Mouse (Mus musculus) layer of hippocampus, postnatal 10 days (tissue): Measurements from ENCODE around the gene Kcnj15. TPM values are rescaled to one million over a fixed set of nuclear protein-coding genes. Genes with fewer than 3 reads are reported as not detected.

Experiments used
- DNase-seq, 2 experiments: peaks; one replicate each; pipeline ENCODE4 v3.0.0; 2021; ENCODE audit warnings: low spot score in 2 of 2
- total RNA-seq, 2 experiments: library from RNA; stranded (reverse); gene quantifications; 2 replicates each; pipeline ENCODE4 v1.2.3; 2021

Kcnj15 gene
- total RNA-seq, 2 experiments from 2014 or later: 0.16 to 0.43 TPM

DNA sequence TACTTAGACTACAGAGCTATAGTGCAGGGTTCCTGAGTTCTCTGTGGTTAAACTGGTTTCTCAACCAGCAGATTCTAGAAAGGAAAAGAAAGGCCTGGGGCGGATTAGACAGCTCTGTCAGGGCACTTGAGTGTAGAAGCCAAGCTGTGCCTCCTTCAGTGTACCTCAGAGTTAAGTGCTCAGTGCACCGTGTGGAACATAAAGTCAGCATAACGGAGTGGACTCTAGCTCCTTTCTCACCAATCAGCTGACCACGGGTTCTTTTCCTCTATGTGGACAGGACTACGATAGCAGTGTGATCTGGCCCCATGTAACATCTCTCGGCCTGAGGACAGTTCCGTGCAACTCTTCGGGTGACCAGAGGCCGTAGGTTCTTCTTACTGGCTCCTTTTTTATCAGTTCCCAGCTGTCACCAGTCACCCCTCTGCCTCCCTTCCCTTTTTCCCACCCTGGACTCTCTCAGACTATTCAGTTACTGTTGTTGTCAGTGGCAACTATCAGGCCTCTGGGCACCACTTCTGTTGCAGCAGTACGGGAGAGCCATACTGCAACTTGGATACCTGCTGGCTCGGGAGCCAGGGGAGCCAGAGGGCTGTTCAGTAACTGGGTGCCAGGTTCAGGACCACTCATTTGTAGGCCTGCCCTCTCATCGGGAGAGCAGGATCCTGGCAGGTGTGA, 12.6 kb upstream of the Kcnj15 start:
- no peak for DNase-seq

- DNase-seq: no peak
These were observed 11.9 kb upstream of the Kcnj15 start for GRCm38 (mm10) chr16:95245499-95245898.

DNA sequence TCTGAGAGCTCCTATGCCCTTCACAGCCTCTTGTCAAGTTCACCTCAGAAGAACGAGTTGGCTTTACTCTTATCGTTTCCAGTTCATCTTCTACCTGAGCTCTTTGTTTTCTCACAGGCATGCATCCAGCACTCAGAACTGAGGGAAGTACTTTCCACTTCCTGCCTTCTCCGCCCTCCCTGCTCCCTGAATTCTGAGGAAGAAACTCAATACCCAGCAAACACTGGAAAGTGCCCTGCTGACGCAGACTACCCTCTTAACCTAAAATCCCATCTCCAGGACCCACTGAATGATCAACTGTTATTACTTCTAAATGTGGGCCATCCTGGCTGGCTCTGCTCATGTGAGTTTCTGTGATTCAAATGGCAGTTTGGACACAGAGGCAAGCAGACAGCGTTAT, 8.7 kb upstream of the Kcnj15 start:
- DNase-seq: no peak

- no peak for DNase-seq
These were observed 710 bp upstream of the Kcnj15 start for GRCm38 (mm10) chr16:95256648-95257047.

- no peak for DNase-seq
These were observed 742 bp downstream of the Kcnj15 start for GRCm38 (mm10) chr16:95258100-95258499.

DNA sequence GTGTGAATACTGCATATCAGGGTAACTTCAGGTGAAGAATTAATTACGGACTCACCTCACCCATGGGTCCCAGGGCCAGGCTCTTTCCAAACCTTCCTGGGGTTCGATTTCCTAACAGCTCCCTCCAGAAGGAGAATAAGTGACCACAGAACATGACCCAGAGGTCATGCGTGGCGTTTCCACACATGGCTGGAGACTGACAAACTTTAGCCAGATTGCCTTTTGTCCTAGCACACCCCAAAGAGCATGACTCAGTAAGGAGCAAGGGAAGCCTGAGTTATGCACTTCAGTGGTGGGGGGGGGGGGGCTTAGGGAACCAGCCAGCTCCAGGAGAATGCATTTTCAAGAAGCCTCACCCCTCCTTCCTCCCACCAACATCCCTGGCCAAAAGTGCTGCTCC, 2.1 kb downstream of the Kcnj15 start:
- DNase-seq: no peak

DNA sequence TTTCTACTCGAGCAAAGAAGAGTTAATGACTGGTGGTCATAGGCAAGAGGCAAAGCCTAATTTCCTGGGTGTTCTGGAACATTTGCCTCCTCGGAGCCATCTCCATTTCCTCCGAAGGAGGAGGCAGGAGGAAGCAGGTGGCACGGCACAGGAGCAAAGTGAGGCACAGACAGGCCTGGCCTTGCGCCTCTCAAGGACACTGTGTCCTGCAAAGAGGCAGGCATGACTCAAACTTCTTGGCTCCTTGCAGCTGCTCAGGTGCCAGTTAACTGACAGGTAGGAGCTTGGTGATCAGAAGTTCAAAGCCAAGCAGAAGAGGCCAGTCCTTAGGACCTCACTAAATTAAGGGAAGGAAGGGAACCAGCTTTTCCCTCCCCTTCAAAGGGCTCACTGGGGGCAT, 3.3 kb downstream of the Kcnj15 start:
- DNase-seq: no peak

- no peak for DNase-seq
These were observed 4.4 kb downstream of the Kcnj15 start for GRCm38 (mm10) chr16:95261807-95262206.

DNA sequence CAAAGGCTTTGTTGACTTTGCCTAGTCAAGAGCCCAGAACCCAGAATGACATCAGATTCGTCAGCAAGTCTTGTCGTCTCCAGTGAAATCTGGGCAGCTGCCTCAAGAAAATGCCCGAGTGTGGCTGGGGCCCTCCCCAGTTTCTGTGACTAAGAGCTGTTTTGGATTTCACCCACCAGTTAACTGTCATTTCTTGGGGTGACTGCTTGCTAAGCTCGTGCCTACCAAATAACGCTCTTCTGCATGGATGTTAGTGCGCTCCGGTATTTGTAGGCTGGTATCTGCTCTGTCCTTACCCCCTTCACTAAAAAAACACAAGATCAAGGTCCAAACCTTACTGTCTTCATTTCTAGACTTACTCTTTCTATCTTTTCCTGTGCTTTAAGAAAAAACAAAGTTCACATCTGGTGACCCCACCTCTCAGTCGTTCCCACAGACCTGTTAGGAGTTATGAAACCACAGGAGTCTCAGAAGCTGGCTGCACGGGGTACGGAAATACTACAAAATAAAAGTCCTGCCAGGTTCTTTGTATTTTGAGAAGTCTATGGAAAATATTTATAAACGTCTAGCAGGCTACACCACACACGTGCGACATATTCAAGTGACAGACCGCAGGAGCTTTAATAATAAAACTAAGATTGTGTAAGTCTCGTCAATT, 5.5 kb downstream of the Kcnj15 start:
- no peak for DNase-seq

GRCm38 (mm10) chr16:95264324-95264723, 7.0 kb downstream of the Kcnj15 start:
- DNase-seq: no peak

GRCm38 (mm10) chr16:95267481-95268183, 10.3 kb downstream of the Kcnj15 start:
- DNase-seq: no peak

DNA sequence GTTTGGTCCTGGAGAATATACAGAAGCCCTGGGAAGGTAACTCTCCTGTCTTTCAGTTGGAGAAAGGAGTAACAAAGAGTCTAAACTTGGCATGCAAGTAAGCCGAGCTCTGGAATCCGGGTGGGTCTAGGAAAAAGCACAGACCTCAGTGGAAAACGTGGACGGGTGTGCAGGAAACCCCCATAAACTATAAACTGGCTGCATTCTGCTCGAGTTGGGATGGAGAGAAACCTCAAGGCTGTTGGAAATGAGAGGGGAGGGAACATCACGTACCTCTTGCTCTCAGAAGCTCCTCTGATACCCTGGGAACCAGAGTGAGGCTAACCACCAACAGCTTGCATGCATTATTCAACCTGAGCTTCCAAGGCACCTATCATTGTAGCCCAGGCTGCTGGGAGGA, 12.3 kb downstream of the Kcnj15 start:
- DNase-seq: no peak

- no peak for DNase-seq
These were observed 15.7 kb downstream of the Kcnj15 start for GRCm38 (mm10) chr16:95273101-95273500.

- DNase-seq: no peak
These were observed 18.6 kb downstream of the Kcnj15 start for GRCm38 (mm10) chr16:95275713-95276502.

- no peak for DNase-seq
These were observed 21.7 kb downstream of the Kcnj15 start for GRCm38 (mm10) chr16:95279015-95279414.

DNA sequence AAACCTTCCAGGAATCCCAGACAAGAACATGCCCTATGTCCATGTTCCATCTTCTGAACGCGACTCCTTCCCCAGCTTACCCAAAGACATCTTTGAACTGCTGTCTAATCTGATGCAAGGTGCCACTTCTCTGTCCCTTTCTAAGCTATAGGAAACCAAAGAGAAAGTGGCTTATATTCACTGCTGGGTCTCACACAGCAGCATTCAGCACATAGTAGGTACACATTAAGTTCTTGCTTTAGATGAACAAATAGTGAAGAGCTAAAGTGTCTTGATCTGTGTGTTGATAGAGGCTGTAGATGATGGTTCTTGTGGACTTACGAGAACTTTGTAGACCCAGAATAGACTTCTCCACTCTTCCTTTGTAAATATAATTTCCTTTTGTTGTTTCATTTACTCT, 23.0 kb downstream of the Kcnj15 start:
- DNase-seq: no peak

GRCm38 (mm10) chr16:95283369-95283768, 26.0 kb downstream of the Kcnj15 start:
- DNase-seq: no peak

DNA sequence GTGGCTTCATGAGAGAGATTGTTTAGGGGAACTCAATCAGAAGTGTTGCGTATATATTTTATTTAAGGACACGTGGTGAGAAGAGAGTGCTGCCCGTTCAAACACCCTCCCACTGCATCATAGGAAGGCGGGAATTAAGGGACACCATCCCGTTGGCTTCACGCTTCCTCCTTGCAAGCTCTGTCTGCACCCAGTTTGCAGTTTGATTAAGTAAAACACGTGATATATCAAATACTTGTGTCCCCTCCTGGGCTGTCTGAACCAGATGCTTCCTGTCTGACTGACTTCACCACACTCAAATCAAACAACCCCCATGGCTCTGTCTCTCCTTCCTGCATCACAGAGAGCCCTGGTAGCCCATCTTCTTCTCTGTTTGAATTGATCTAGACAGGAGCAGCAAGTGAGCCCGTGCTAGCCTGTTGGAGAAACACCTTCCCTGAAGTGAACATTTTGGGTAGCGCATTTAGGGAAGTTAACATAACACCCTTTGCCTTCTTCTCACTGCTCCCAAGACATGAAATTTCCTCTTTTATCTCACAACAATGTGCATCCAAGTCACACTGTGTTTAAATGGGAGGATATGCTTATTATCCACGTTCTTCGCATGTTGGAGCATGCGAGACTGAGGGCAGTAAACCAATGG, 26.8 kb downstream of the Kcnj15 start:
- DNase-seq: no peak

DNA sequence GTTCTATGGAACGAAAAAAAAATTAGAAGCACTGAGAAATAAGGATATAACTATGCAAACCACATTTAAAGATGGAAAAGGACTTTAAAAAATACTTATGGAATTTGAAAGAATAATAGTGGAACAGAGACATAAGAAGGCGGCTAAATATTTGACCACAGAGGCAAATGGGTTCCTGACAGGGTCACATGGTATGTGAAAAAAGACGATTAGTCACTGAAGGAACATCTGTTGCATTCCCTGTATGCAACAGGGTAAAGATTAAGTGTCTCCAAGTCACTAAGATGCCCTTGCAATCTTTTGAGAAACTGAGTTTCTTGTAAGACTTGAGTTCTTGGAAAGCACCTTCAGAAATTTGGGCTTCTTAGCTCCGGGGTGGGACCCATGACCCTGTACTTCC, 27.7 kb downstream of the Kcnj15 start:
- no peak for DNase-seq

DNA sequence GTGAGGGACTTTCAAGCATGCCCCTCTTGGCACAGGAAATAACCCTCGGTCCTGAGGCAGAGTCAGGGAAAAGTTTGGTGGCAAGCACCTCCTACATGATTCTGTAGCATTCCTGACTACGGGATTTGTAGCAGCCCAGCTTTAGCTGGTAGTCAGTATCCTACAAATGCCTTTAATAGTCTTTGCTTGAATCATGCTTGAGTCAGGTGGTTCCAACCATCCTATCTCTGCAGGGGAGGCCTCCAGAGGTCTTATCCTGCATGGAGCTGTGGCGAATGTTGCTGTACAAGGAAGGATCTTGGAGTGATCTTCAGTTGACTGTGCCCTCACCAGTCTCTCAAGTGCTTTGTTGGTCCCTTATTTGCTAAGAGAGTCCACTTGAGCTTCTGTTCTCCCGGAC, 28.4 kb downstream of the Kcnj15 start:
- DNase-seq: no peak

DNA sequence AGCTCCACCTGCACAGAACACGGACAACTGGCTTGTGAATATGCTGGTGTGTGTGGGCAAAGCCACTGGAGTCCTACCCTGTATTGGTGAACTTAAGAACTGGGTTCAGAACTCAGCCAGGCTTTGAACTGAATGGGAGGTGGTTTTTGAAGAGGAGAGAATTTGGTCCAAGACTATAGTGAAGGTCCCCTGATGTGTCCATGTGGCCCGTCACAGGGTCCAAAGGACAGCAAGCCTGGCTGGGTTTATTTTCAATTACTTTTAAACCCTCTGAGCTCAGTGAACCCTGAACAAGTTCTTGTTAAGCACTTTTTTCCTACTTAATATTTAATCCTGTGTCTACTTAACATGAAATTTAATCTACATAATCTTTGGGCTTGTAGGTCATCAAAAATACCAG, 30.3 kb downstream of the Kcnj15 start:
- DNase-seq: no peak
